Mouse (Mus musculus): ENCODE data around the gene Nudt10. TPM values are rescaled to one million over a fixed set of nuclear protein-coding genes. Genes with fewer than 3 reads are reported as not detected.
A peak's percentile ranks its signal among the peaks of the same experiment; 100 is the strongest.
"Not testable (repeated sequence)": the region's sequence is repeated elsewhere in the genome, so short reads cannot be mapped to it uniquely, and the experiment has no call there.

The Nudt10 gene
- 32.1 and 35.3 TPM in 2 replicates for polyA plus RNA-seq (2016; fragmentation: Nextera tagmentation; extraction: Ambion mirVana)

DNA sequence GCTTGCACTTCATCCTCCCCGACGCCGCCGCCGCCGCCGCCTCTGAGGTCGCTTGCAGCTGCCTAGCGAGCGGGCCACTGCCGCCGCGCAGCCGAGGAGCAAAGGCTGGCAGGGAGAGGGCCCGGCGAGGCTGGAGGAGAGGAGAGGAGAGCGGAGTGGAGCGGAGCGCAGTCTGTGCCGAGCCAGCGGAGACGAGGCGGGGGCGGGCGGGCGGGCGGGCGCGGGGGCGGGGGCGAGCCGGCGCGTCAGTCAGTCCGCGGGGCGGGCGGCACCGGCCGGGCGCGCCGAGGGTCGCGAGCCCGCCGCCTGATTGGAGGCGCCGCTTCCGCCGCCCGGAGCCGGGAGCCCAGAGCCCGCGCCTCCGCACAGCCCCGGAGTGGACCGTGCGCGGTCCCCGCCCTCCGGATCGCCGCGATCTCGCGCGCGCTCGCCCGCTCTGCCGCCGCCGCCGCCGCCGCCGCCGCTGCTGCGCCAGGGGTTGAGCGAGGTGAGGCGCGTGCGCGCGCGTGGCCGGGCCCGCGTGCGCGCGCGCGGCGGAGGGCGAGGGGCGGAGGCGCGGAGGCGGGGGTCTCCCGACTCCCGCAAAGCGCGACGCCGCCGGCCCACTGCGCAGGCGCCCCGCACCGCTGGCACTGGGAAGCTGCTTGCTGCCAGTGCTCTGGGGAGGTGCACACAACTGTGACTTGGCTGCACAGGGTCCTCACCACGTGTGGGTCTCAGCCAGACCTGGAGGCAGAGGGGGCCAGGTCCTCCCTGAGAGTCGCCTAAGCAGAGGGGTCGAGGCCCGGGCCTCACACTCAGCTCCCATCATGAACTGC, at the start of gene Nudt10:
Nudt10 (minus strand) TSS at position 193 of the 818 bp plus-strand sequence.
- not testable (repeated sequence) for H3K9me3 ChIP-seq; H3K9ac ChIP-seq (replicated peaks); H3K36me3 ChIP-seq; H3K27me3 ChIP-seq; H3K4me1 ChIP-seq
- H3K4me2 ChIP-seq (replicated peaks), result peak within 1 kb of the TSS; percentile 37
- 37% methylated on average over 6 of the region's 116 CpGs for WGBS
- peak within 1 kb of the TSS; percentile 40 for H3K4me3 ChIP-seq
- ATAC-seq (ENCODE audit: low FRiP score, low read depth), result peak; percentile 90
- peak within 1 kb of the TSS; percentile 78 for H3K27ac ChIP-seq (replicated peaks)

DNA sequence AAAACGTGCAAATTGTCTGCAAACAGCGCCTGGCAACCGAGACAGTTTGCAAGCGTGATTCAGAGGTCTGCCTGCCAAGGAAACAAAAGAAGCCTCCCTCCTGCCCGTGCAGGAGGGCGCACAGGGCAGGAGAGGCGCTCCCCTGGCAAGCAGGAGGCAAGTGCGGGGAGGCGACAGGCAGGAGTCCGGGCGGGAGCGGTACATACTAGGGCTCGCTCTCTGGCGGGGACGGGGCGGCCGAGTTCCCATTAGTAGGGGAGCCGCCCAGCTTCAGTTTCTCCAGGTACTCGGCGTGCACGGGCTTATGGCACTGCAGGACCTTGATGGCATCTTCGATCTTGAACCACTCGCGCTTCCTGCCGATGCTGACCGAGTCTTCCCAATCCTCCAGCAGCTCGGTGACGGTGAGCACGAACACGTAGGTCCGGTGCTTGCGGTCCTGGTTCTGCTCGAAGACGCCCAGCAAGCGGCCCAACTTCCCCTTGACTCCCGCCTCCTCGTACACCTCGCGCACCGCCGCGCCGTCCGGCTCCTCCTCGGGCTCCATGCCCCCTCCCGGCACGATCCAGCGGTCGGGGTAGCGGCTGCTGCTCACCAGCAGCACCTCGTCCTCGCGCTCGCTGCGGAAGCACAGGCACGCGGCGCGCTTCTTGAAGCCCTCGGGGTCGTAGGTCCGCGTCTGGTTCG, 536 bp downstream of the Nudt10 start:
- not testable (repeated sequence) for H3K4me1 ChIP-seq; H3K36me3 ChIP-seq; H3K9ac ChIP-seq (replicated peaks); H3K27me3 ChIP-seq; H3K9me3 ChIP-seq
- peak overlapping the region; percentile 78 for H3K27ac ChIP-seq (replicated peaks)
- WGBS, result 22% methylated on average over 7 of the region's 64 CpGs
- H3K4me3 ChIP-seq, result peak overlapping the region; percentile 40
- peak overlapping the region; percentile 37 for H3K4me2 ChIP-seq (replicated peaks)
- peak; percentile 62 for ATAC-seq (ENCODE audit: low FRiP score, low read depth)

DNA sequence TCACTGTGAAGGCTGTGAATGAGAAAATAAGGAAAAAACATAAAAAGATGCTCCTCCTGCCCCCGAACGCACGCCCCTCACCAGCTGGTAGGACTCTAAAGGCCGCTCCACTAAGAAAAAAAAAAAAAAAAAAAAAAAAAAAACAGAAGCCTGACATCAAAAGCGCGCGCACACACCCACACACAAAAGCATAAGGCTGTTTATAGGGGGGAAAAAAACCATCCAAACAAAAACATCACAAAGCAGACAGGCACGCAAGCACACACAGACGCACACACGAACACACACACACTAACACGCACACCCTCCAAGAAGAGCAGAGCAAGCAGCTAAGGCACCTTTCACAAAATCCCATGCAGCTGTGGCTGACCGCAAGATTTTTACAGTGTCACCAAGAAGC, 1.1 kb downstream of the Nudt10 start:
- Histone ChIP-seq H3K4me1 (no peaks in the 10 kb centered on the region), H3K27ac (replicated peaks) (peak overlapping the region; percentile 58; the same call in 1 of the 2 replicates)

More for the DNA sequence above, 1.1 kb downstream of the Nudt10 start:
- H3K36me3 ChIP-seq, result no peaks in the 10 kb centered on the region
- no peak for ATAC-seq (ENCODE audit: low FRiP score, low read depth)
- H3K4me3 ChIP-seq, result peak overlapping the region; percentile 40
- H3K27me3 ChIP-seq, result no peaks in the 10 kb centered on the region
- no peak overlapping the region for H3K9ac ChIP-seq (replicated peaks)
- WGBS, result 23% methylated on average over 12 of the region's 12 CpGs
- H3K4me2 ChIP-seq (replicated peaks), result peak overlapping the region; percentile 37
- H3K9me3 ChIP-seq, result no peaks in the 10 kb centered on the region

Other genes with a start within 250 kb of the Nudt10 start
- 11.7 and 14.3 TPM in 2 replicates for gene Nudt11, start 125.6 kb downstream of the Nudt10 start, polyA plus RNA-seq (2016; fragmentation: Nextera tagmentation; extraction: Ambion mirVana)
- gene AU022751, start 89.6 kb downstream of the Nudt10 start, polyA plus RNA-seq (2016; fragmentation: Nextera tagmentation; extraction: Ambion mirVana), result not detected in 2 replicates
- 0.09 and 0.21 TPM in 2 replicates for gene Bmp15, start 147.7 kb upstream of the Nudt10 start, polyA plus RNA-seq (2016; fragmentation: Nextera tagmentation; extraction: Ambion mirVana)
- 3.8 and 4.0 TPM in 2 replicates for gene Shroom4, start 226.8 kb upstream of the Nudt10 start, polyA plus RNA-seq (2016; fragmentation: Nextera tagmentation; extraction: Ambion mirVana)

Measured in midbrain, embryonic 12.5 days (tissue).